Mouse (Mus musculus): ENCODE data around the gene Bcl6.

- TF ChIP-seq POLR2A (IDR thresholded peaks at IDR 0.05; ENCODE audit: insufficient read depth, low read length): no peak
- TF ChIP-seq EP300 (IDR thresholded peaks at IDR 0.05; ENCODE audit: insufficient read depth, low read depth, low read length): no peak
- no peak for TF ChIP-seq CTCF (IDR thresholded peaks at IDR 0.05; ENCODE audit: low read depth, low read length)
Observed at GRCm38 (mm10) chr16:23997912-23998311, 9.3 kb upstream of the Bcl6 start.
